Mouse (Mus musculus) bone marrow, adult 2 months (tissue): ENCODE results near the gene Iah1. TPM values are rescaled to one million over a fixed set of nuclear protein-coding genes. Genes with fewer than 3 reads are reported as not detected.
A peak's percentile ranks its signal among the peaks of the same experiment; 100 is the strongest.

Experiments
- H3K27ac ChIP-seq: fragments of 200-500 bp; 2 replicates; pipeline ENCODE4 v1.5.1; 2012; ENCODE audit warnings: low read depth, mild to moderate bottlenecking, control low read depth, inconsistent platforms, low read length; ENCODE audit not compliant: control insufficient read depth, poor library complexity, insufficient read depth
- H3K4me1 ChIP-seq: fragments of 200-500 bp; 2 replicates; pipeline ENCODE4 v1.6.1; 2011; ENCODE audit warnings: low read length; ENCODE audit not compliant: control insufficient read depth, insufficient read depth
- H3K4me3 ChIP-seq: fragments of 200-500 bp; replicated peaks from 2 replicates; pipeline ENCODE3; 2011; ENCODE audit warnings: mild to moderate bottlenecking, low read depth, low read length, control low read depth; ENCODE audit not compliant: control insufficient read depth
- CTCF ChIP-seq: fragments of 200-500 bp; IDR thresholded peaks from 2 replicates; pipeline ENCODE4 v1.5.1; 2011; ENCODE audit warnings: low read length, control low read depth; ENCODE audit not compliant: control insufficient read depth, insufficient read depth
- POLR2A ChIP-seq: fragments of 200-500 bp; IDR thresholded peaks from 2 replicates; pipeline ENCODE4 v1.6.1; 2011; ENCODE audit warnings: low read depth, mild to moderate bottlenecking, control low read depth, low read length, borderline replicate concordance; ENCODE audit not compliant: control insufficient read depth
- WGBS: fragments of 180-500 bp; shearing (Covaris S2); methylation state at CpG from one replicate; pipeline ENCODE4 v1.1.7; 2018; 5-methylcytosine and 5-hydroxymethylcytosine counted together
- polyA plus RNA-seq: library from polyadenylated mRNA; stranded (reverse); fragments of >200 nt; gene quantifications from 2 replicates; pipeline ENCODE4 v1.2.4, GENCODE M21; 2011; ENCODE audit warnings: low replicate concordance; ENCODE audit not compliant: missing spikeins, insufficient read depth, insufficient read length

The Iah1 gene
- polyA plus RNA-seq, 1 experiment = 22.1 TPM

GRCm38 (mm10) chr12:21286712-21287650, 29.2 kb upstream of the Iah1 start:
- H3K4me1 ChIP-seq = peaks cover 2% of the 10 kb centered on the region; the same call in 1 of the 2 replicates
- H3K27ac ChIP-seq = peak overlapping the region; percentile 64; the same call in 1 of the 2 replicates

GRCm38 (mm10) chr12:21288716-21289395, 27.3 kb upstream of the Iah1 start:
- TF ChIP-seq CTCF (no peak), POLR2A (no peak)
- Histone ChIP-seq H3K27ac (no peak overlapping the region), H3K4me1 (peaks cover 2% of the 10 kb centered on the region; the same call in 1 of the 2 replicates), H3K4me3 (no peak overlapping the region)
- whole genome bisulfite sequencing = 91% methylated on average over 3 of the region's 3 CpGs

More at GRCm38 (mm10) chr12:21286712-21287650, 29.2 kb upstream of the Iah1 start:
- no peak for TF ChIP-seq CTCF
- TF ChIP-seq POLR2A = no peak
- peak overlapping the region; percentile 82 for H3K4me3 ChIP-seq
- 8% methylated on average over 18 of the region's 18 CpGs for WGBS

- WGBS = 79% methylated on average over 6 of the region's 6 CpGs
- TF ChIP-seq CTCF (no peak), POLR2A (no peak)
- Histone ChIP-seq H3K4me1 (peaks cover 2% of the 10 kb centered on the region; the same call in 1 of the 2 replicates), H3K4me3 (no peak overlapping the region), H3K27ac (no peak overlapping the region)
Observed at GRCm38 (mm10) chr12:21289651-21290050, 26.5 kb upstream of the Iah1 start.

GRCm38 (mm10) chr12:21298856-21299255, 17.3 kb upstream of the Iah1 start:
- Histone ChIP-seq H3K4me1 (no peaks in the 10 kb centered on the region; the same call in 1 of the 2 replicates), H3K27ac (no peak overlapping the region), H3K4me3 (no peak overlapping the region)
- no peak for TF ChIP-seq POLR2A
- TF ChIP-seq CTCF = no peak
- 91% methylated on average over 11 of the region's 11 CpGs for WGBS

- WGBS = 79% methylated on average over 7 of the region's 7 CpGs
- Histone ChIP-seq H3K27ac (no peak overlapping the region), H3K4me1 (no peaks in the 10 kb centered on the region; the same call in 1 of the 2 replicates), H3K4me3 (no peak overlapping the region)
- TF ChIP-seq POLR2A (no peak), CTCF (no peak)
Observed at GRCm38 (mm10) chr12:21301324-21301723, 14.9 kb upstream of the Iah1 start.

- 80% methylated on average over 8 of the region's 8 CpGs for WGBS
- no peak for TF ChIP-seq POLR2A
- no peak for TF ChIP-seq CTCF
- H3K27ac ChIP-seq = no peak overlapping the region
- H3K4me1 ChIP-seq = no peaks in the 10 kb centered on the region; the same call in 1 of the 2 replicates
- no peak overlapping the region for H3K4me3 ChIP-seq
Observed at GRCm38 (mm10) chr12:21301932-21302331, 14.3 kb upstream of the Iah1 start.

GRCm38 (mm10) chr12:21302361-21302783, 13.8 kb upstream of the Iah1 start:
- Histone ChIP-seq H3K4me1 (no peaks in the 10 kb centered on the region; the same call in 1 of the 2 replicates), H3K4me3 (no peak overlapping the region), H3K27ac (no peak overlapping the region)
- TF ChIP-seq POLR2A (no peak), CTCF (no peak)
- 70% methylated on average over 5 of the region's 5 CpGs for WGBS

GRCm38 (mm10) chr12:21305741-21306140, 10.4 kb upstream of the Iah1 start:
- H3K27ac ChIP-seq = no peak overlapping the region
- no peak overlapping the region for H3K4me3 ChIP-seq
- TF ChIP-seq POLR2A = no peak
- TF ChIP-seq CTCF = no peak
- 86% methylated on average over 4 of the region's 4 CpGs for WGBS
- no peaks in the 10 kb centered on the region; the same call in 1 of the 2 replicates for H3K4me1 ChIP-seq
